Mouse (Mus musculus) limb, embryonic 14.5 days (tissue): ENCODE data around the gene Raph1. TPM values are rescaled to one million over a fixed set of nuclear protein-coding genes. Genes with fewer than 3 reads are reported as not detected.

Experiments used
- ATAC-seq: fragments of 200-750 bp; cut with Nextera tagmentation; 2 replicates; pipeline ENCODE4 v1.8.0; 2017; ENCODE audit warnings: low read depth, moderate number of reproducible peaks, moderate TSS enrichment; ENCODE audit not compliant: low FRiP score
- DNase-seq: peaks from one replicate; pipeline ENCODE4 v3.0.0-alpha.2; 2015; ENCODE audit warnings: low spot score
- H3K27ac ChIP-seq: fragments of 300-500 bp; sonication (generic); replicated peaks from 2 replicates; pipeline ENCODE4 v1.5.1; 2014; ENCODE audit warnings: low read depth, mild to moderate bottlenecking, low read length, moderate library complexity, mixed read lengths
- H3K27me3 ChIP-seq: fragments of 300-500 bp; sonication (generic); 2 replicates; pipeline ENCODE4 v1.6.1; 2014; ENCODE audit warnings: low read length, mixed read lengths; ENCODE audit not compliant: control insufficient read depth, insufficient read depth
- H3K36me3 ChIP-seq: fragments of 300-500 bp; sonication (generic); 2 replicates; pipeline ENCODE4 v1.6.1; 2014; ENCODE audit warnings: mild to moderate bottlenecking, low read length, moderate library complexity, mixed read lengths; ENCODE audit not compliant: control insufficient read depth, insufficient read depth
- H3K4me1 ChIP-seq: fragments of 300-500 bp; sonication (generic); 2 replicates; pipeline ENCODE4 v1.6.1; 2014; ENCODE audit warnings: antibody characterized with exemption, low read length, mixed read lengths; ENCODE audit not compliant: control insufficient read depth, insufficient read depth
- H3K4me2 ChIP-seq: fragments of 300-500 bp; sonication (generic); replicated peaks from 2 replicates; pipeline ENCODE4 v1.6.1; 2014; ENCODE audit warnings: low read depth, mild to moderate bottlenecking, low read length, moderate library complexity; ENCODE audit not compliant: severe bottlenecking
- H3K4me3 ChIP-seq: fragments of 300-500 bp; sonication (generic); replicated peaks from 2 replicates; pipeline ENCODE4 v1.5.1; 2014; ENCODE audit warnings: low read length
- H3K9ac ChIP-seq: fragments of 300-500 bp; sonication (generic); 2 replicates; pipeline ENCODE4 v1.6.1; 2014; ENCODE audit warnings: mild to moderate bottlenecking, low read depth, low read length, moderate library complexity; ENCODE audit not compliant: severe bottlenecking
- H3K9me3 ChIP-seq: fragments of 300-500 bp; sonication (generic); 2 replicates; pipeline ENCODE4 v1.6.1; 2016; ENCODE audit warnings: low read length; ENCODE audit not compliant: control insufficient read depth
- POLR2A ChIP-seq: fragments of 200-500 bp; IDR thresholded peaks from 2 replicates; pipeline ENCODE4 v1.8.0; 2012; ENCODE audit warnings: inconsistent platforms, mild to moderate bottlenecking, moderate library complexity, borderline replicate concordance; ENCODE audit not compliant: insufficient read depth, insufficient read length; ENCODE audit errors: extremely low read depth
- WGBS: fragments of 180-500 bp; shearing (Covaris S2); extraction: QIAGEN DNeasy Blood & Tissue Kit; methylation state at CpG from one replicate; pipeline ENCODE4 v1.1.7; 2014; 5-methylcytosine and 5-hydroxymethylcytosine counted together
- polyA plus RNA-seq, 2 experiments: library from polyadenylated mRNA; depleted of rRNA in 1 of 2; stranded (reverse) in 1 of 2; unstranded in 1 of 2; fragments of >200 nt; fragmentation: Nextera tagmentation in 1 of 2; extraction: Ambion mirVana in 1 of 2; gene quantifications; 2 replicates each; pipeline versions ENCODE4 v1.2.1 to v1.2.3; 2012 to 2014

Raph1 gene
- polyA plus RNA-seq, 2 experiments: 25.6 to 30.4 TPM

GRCm38 (mm10) chr1:60609011-60609775 is 42.3 kb upstream of the Raph1 start:
- no peak overlapping the region for H3K4me3 ChIP-seq
- H3K27me3 ChIP-seq: no peaks in the 10 kb centered on the region
- H3K36me3 ChIP-seq: no peaks in the 10 kb centered on the region
- H3K27ac ChIP-seq: no peak overlapping the region
- no peaks in the 10 kb centered on the region for H3K4me1 ChIP-seq
- ATAC-seq (no peak), DNase-seq (peak; percentile 20)
- no peaks in the 10 kb centered on the region for H3K9me3 ChIP-seq
- no peak overlapping the region for H3K4me2 ChIP-seq
- no peak overlapping the region for H3K9ac ChIP-seq
- 83% methylated on average over 8 of the region's 8 CpGs for WGBS
- no peak for TF ChIP-seq POLR2A

GRCm38 (mm10) chr1:60604481-60605021 is 37.6 kb upstream of the Raph1 start:
- 85% methylated on average over 3 of the region's 3 CpGs for WGBS
- Histone ChIP-seq H3K4me3 (no peak overlapping the region), H3K27ac (no peak overlapping the region), H3K4me1 (no peaks in the 10 kb centered on the region), H3K36me3 (no peaks in the 10 kb centered on the region), H3K27me3 (no peaks in the 10 kb centered on the region), H3K4me2 (no peak overlapping the region), H3K9ac (no peak overlapping the region), H3K9me3 (no peaks in the 10 kb centered on the region)
- no peak for ATAC-seq
- DNase-seq: no peak
- no peak for TF ChIP-seq POLR2A

GRCm38 (mm10) chr1:60600682-60601081 is 33.8 kb upstream of the Raph1 start:
- Histone ChIP-seq H3K4me1 (no peaks in the 10 kb centered on the region), H3K4me3 (no peak overlapping the region), H3K9ac (no peak overlapping the region), H3K27ac (no peak overlapping the region), H3K9me3 (no peaks in the 10 kb centered on the region), H3K4me2 (no peak overlapping the region), H3K36me3 (no peaks in the 10 kb centered on the region), H3K27me3 (no peaks in the 10 kb centered on the region)
- ATAC-seq (no peak), DNase-seq (no peak)
- no peak for TF ChIP-seq POLR2A
- WGBS: 76% methylated on average over 6 of the region's 6 CpGs

GRCm38 (mm10) chr1:60599926-60600325 is 33.0 kb upstream of the Raph1 start:
- ATAC-seq (no peak), DNase-seq (no peak)
- Histone ChIP-seq H3K27me3 (no peaks in the 10 kb centered on the region), H3K4me1 (no peaks in the 10 kb centered on the region), H3K27ac (no peak overlapping the region), H3K36me3 (no peaks in the 10 kb centered on the region), H3K9me3 (no peaks in the 10 kb centered on the region), H3K4me2 (no peak overlapping the region), H3K9ac (no peak overlapping the region), H3K4me3 (no peak overlapping the region)
- WGBS: 87% methylated on average over 3 of the region's 3 CpGs
- no peak for TF ChIP-seq POLR2A

GRCm38 (mm10) chr1:60599013-60599701 is 32.3 kb upstream of the Raph1 start:
- no peaks in the 10 kb centered on the region for H3K27me3 ChIP-seq
- ATAC-seq (no peak), DNase-seq (no peak)
- no peak overlapping the region for H3K4me2 ChIP-seq
- 85% methylated on average over 6 of the region's 6 CpGs for WGBS
- H3K4me3 ChIP-seq: no peak overlapping the region
- H3K9ac ChIP-seq: no peak overlapping the region
- no peak for TF ChIP-seq POLR2A
- H3K9me3 ChIP-seq: no peaks in the 10 kb centered on the region
- no peaks in the 10 kb centered on the region for H3K4me1 ChIP-seq
- no peaks in the 10 kb centered on the region for H3K36me3 ChIP-seq
- no peak overlapping the region for H3K27ac ChIP-seq
